Mouse (Mus musculus): Measurements from ENCODE around the gene Atp6v0a1. TPM values are rescaled to one million over a fixed set of nuclear protein-coding genes. Genes with fewer than 3 reads are reported as not detected.
"Not testable (repeated sequence)": the region's sequence is repeated elsewhere in the genome, so short reads cannot be mapped to it uniquely, and the experiment has no call there.

The Atp6v0a1 gene
- polyA plus RNA-seq, 1 experiment: not detected

DNA sequence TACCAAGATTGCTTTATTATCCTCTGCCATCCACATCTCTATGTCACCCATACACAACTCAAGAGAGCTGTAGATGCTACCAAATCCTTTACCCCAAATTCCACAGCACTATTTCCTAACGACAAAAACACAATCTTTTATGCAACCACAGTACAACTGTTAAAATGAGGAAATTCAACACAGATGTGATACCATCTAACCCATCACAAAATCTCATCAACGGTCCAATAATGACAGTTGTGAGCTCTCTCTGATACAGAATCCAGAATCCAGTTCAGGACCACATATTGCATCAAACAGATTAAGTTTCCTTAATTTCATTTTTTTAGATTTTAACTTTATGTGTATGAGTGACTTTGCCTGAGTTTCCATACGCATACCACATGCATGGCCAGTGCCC is 20.6 kb upstream of the Atp6v0a1 start:
- WGBS: 83% methylated on average over 3 of the region's 3 CpGs
- Histone ChIP-seq H3K4me1 (ENCODE audit: control insufficient read depth, insufficient read depth, low read length) (no peaks in the 10 kb centered on the region), H3K27ac (ENCODE audit: insufficient read depth, low read depth, low read length) (no peak overlapping the region), H3K4me3 (ENCODE audit: insufficient read depth, low read depth, low read length) (no peak overlapping the region)
- TF ChIP-seq CTCF (IDR thresholded peaks at IDR 0.05; ENCODE audit: insufficient read depth, low read depth, low read length) (no peak), POLR2A (IDR thresholded peaks at IDR 0.05; ENCODE audit: insufficient read depth, low read depth, low read length) (no peak)

DNA sequence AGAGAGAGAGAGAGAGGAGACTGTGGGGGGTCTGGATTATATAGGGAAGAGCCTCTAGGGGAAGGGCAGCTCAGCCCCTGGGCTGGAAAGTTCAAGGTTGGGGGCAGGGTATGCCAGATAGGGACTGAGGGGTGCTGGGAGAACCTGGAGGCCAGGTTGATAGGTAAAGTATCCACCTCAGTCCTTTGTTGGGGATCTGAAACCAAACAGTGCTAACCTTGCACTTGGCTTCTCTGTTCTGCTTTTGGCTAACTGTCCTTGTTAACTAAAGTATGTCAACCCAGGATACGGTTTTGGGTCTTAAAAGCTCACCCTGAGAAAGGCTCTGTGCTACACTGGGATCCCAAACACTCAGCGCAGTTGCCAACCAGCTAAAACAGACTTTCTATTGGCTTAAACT is 19.6 kb upstream of the Atp6v0a1 start:
- TF ChIP-seq CTCF (IDR thresholded peaks at IDR 0.05; ENCODE audit: insufficient read depth, low read depth, low read length) (no peak), POLR2A (IDR thresholded peaks at IDR 0.05; ENCODE audit: insufficient read depth, low read depth, low read length) (no peak)
- WGBS: 61% methylated on average over 2 of the region's 2 CpGs
- no peak overlapping the region for H3K27ac ChIP-seq (ENCODE audit: insufficient read depth, low read depth, low read length)
- H3K4me1 ChIP-seq (ENCODE audit: control insufficient read depth, insufficient read depth, low read length): no peaks in the 10 kb centered on the region
- H3K4me3 ChIP-seq (ENCODE audit: insufficient read depth, low read depth, low read length): no peak overlapping the region

DNA sequence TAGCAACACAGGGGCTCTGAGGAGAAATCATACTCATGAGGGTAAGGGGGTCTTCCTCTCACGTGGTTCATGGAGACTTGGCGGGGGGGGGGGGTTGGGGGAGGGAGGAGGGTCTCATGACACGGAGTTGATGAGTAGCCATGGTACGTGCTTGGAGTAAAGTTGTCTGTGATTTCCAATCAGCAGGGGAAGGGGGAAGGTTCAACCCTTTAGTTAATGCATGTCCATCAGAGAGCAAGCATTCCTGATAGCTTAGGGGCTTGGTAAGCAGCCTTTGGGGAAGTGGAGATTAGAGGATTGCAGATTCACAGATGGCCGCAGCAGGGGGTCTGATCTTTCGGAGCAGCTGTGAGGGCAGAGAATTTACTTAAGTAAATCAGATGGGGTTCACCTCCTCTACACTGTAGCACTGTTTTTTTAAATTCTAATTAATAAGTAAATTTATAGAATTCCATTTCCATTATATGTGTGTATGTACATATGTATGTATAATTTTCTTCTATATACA is 18.2 kb upstream of the Atp6v0a1 start:
- H3K27ac ChIP-seq (ENCODE audit: insufficient read depth, low read depth, low read length): no peak overlapping the region
- H3K4me3 ChIP-seq (ENCODE audit: insufficient read depth, low read depth, low read length): no peak overlapping the region
- no peaks in the 10 kb centered on the region for H3K4me1 ChIP-seq (ENCODE audit: control insufficient read depth, insufficient read depth, low read length)
- no peak for TF ChIP-seq POLR2A (IDR thresholded peaks at IDR 0.05; ENCODE audit: insufficient read depth, low read depth, low read length)
- TF ChIP-seq CTCF (IDR thresholded peaks at IDR 0.05; ENCODE audit: insufficient read depth, low read depth, low read length): no peak
- WGBS: 36% methylated on average over 6 of the region's 6 CpGs

DNA sequence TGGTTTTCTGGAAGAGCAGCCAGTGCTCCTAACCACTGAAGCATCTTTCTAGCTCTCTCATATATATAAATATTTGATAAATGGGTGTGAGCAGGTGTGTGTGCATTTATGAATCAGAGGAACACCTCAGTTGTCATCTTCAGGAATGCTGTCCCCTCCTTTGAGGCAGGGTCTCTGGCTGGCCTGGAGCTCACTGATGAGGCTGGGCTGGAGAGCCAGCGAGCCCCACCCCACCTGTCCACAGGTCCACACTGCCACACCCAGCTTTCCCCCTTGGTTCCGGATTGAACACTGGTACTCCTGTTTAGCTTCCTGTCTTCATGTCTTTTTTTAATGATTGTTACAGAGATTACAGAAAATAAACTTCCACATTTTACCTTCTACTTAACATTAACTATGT is 15.8 kb upstream of the Atp6v0a1 start:
- no peak overlapping the region for H3K27ac ChIP-seq (ENCODE audit: insufficient read depth, low read depth, low read length)
- no peak overlapping the region for H3K4me3 ChIP-seq (ENCODE audit: insufficient read depth, low read depth, low read length)
- 88% methylated on average over 2 of the region's 2 CpGs for WGBS
- no peak for TF ChIP-seq POLR2A (IDR thresholded peaks at IDR 0.05; ENCODE audit: insufficient read depth, low read depth, low read length)
- TF ChIP-seq CTCF (IDR thresholded peaks at IDR 0.05; ENCODE audit: insufficient read depth, low read depth, low read length): no peak
- no peaks in the 10 kb centered on the region for H3K4me1 ChIP-seq (ENCODE audit: control insufficient read depth, insufficient read depth, low read length)

- Histone ChIP-seq H3K27ac (ENCODE audit: insufficient read depth, low read depth, low read length) (no peak overlapping the region), H3K4me1 (ENCODE audit: control insufficient read depth, insufficient read depth, low read length) (no peaks in the 10 kb centered on the region), H3K4me3 (ENCODE audit: insufficient read depth, low read depth, low read length) (no peak overlapping the region)
- TF ChIP-seq POLR2A (IDR thresholded peaks at IDR 0.05; ENCODE audit: insufficient read depth, low read depth, low read length) (no peak), CTCF (IDR thresholded peaks at IDR 0.05; ENCODE audit: insufficient read depth, low read depth, low read length) (no peak)
- 48% methylated on average over 9 of the region's 9 CpGs for WGBS
Observed at GRCm38 (mm10) chr11:100994233-100994632, 15.0 kb upstream of the Atp6v0a1 start.

GRCm38 (mm10) chr11:100994655-100995054 is 14.6 kb upstream of the Atp6v0a1 start:
- WGBS: 68% methylated on average over 5 of the region's 5 CpGs
- TF ChIP-seq POLR2A (IDR thresholded peaks at IDR 0.05; ENCODE audit: insufficient read depth, low read depth, low read length) (no peak), CTCF (IDR thresholded peaks at IDR 0.05; ENCODE audit: insufficient read depth, low read depth, low read length) (no peak)
- Histone ChIP-seq H3K27ac (ENCODE audit: insufficient read depth, low read depth, low read length) (no peak overlapping the region), H3K4me1 (ENCODE audit: control insufficient read depth, insufficient read depth, low read length) (no peaks in the 10 kb centered on the region), H3K4me3 (ENCODE audit: insufficient read depth, low read depth, low read length) (no peak overlapping the region)

- Histone ChIP-seq H3K4me3 (ENCODE audit: insufficient read depth, low read depth, low read length) (no peak overlapping the region), H3K4me1 (ENCODE audit: control insufficient read depth, insufficient read depth, low read length) (no peaks in the 10 kb centered on the region), H3K27ac (ENCODE audit: insufficient read depth, low read depth, low read length) (no peak overlapping the region)
- WGBS: 88% methylated on average over 4 of the region's 4 CpGs
- TF ChIP-seq POLR2A (IDR thresholded peaks at IDR 0.05; ENCODE audit: insufficient read depth, low read depth, low read length) (no peak), CTCF (IDR thresholded peaks at IDR 0.05; ENCODE audit: insufficient read depth, low read depth, low read length) (no peak)
Observed at GRCm38 (mm10) chr11:100996501-100996900, 12.8 kb upstream of the Atp6v0a1 start.

GRCm38 (mm10) chr11:100998836-100999235 is 10.4 kb upstream of the Atp6v0a1 start:
- H3K27ac ChIP-seq (ENCODE audit: insufficient read depth, low read depth, low read length): no peak overlapping the region
- 90% methylated on average over 2 of the region's 2 CpGs for WGBS

GRCm38 (mm10) chr11:100999254-100999653 is 10.0 kb upstream of the Atp6v0a1 start:
- Histone ChIP-seq H3K27ac (ENCODE audit: insufficient read depth, low read depth, low read length) (no peak overlapping the region), H3K4me3 (ENCODE audit: insufficient read depth, low read depth, low read length) (no peak overlapping the region), H3K4me1 (ENCODE audit: control insufficient read depth, insufficient read depth, low read length) (no peaks in the 10 kb centered on the region)
- TF ChIP-seq CTCF (IDR thresholded peaks at IDR 0.05; ENCODE audit: insufficient read depth, low read depth, low read length) (no peak), POLR2A (IDR thresholded peaks at IDR 0.05; ENCODE audit: insufficient read depth, low read depth, low read length) (no peak)
- WGBS: 80% methylated on average over 3 of the region's 3 CpGs

More at GRCm38 (mm10) chr11:100998836-100999235, 10.4 kb upstream of the Atp6v0a1 start:
- Histone ChIP-seq H3K4me1 (ENCODE audit: control insufficient read depth, insufficient read depth, low read length) (no peaks in the 10 kb centered on the region), H3K4me3 (ENCODE audit: insufficient read depth, low read depth, low read length) (no peak overlapping the region)
- TF ChIP-seq CTCF (IDR thresholded peaks at IDR 0.05; ENCODE audit: insufficient read depth, low read depth, low read length) (no peak), POLR2A (IDR thresholded peaks at IDR 0.05; ENCODE audit: insufficient read depth, low read depth, low read length) (no peak)

GRCm38 (mm10) chr11:101001875-101002552 is 7.2 kb upstream of the Atp6v0a1 start:
- not testable (repeated sequence) for H3K27ac ChIP-seq (ENCODE audit: insufficient read depth, low read depth, low read length); H3K4me1 ChIP-seq (ENCODE audit: control insufficient read depth, insufficient read depth, low read length); H3K4me3 ChIP-seq (ENCODE audit: insufficient read depth, low read depth, low read length)
- WGBS: 68% methylated on average over 6 of the region's 6 CpGs
